Mouse (Mus musculus): Measurements from ENCODE around the gene Ccdc152. TPM values are rescaled to one million over a fixed set of nuclear protein-coding genes. Genes with fewer than 3 reads are reported as not detected.

The Ccdc152 gene
- polyA plus RNA-seq, 1 experiment from 2014 or later, result 0.19 TPM

GRCm38 (mm10) chr15:3312937-3313336, 9.6 kb upstream of the Ccdc152 start:
- H3K9me3 ChIP-seq, result no peaks in the 10 kb centered on the region
- H3K4me1 ChIP-seq, result no peaks in the 10 kb centered on the region
- no peak overlapping the region for H3K4me3 ChIP-seq
- no peak overlapping the region for H3K4me2 ChIP-seq
- H3K9ac ChIP-seq, result no peak overlapping the region
- no peak for ATAC-seq (ENCODE audit: insufficient number of reproducible peaks, low FRiP score, low TSS enrichment, low read depth)
- H3K27ac ChIP-seq, result no peak overlapping the region
- H3K27me3 ChIP-seq, result no peaks in the 10 kb centered on the region
- H3K36me3 ChIP-seq, result no peaks in the 10 kb centered on the region

- no peak overlapping the region for H3K4me3 ChIP-seq
- H3K4me1 ChIP-seq, result no peaks in the 10 kb centered on the region
- no peak overlapping the region for H3K9ac ChIP-seq
- no peak overlapping the region for H3K4me2 ChIP-seq
- H3K27me3 ChIP-seq, result no peaks in the 10 kb centered on the region
- H3K27ac ChIP-seq, result no peak overlapping the region
- no peaks in the 10 kb centered on the region for H3K9me3 ChIP-seq
- no peaks in the 10 kb centered on the region for H3K36me3 ChIP-seq
- WGBS, result 82% methylated on average over 3 of the region's 3 CpGs
- no peak for ATAC-seq (ENCODE audit: insufficient number of reproducible peaks, low FRiP score, low TSS enrichment, low read depth)
These were observed 6.5 kb upstream of the Ccdc152 start for GRCm38 (mm10) chr15:3309856-3310255.

- Histone ChIP-seq H3K4me1 (no peaks in the 10 kb centered on the region), H3K36me3 (no peaks in the 10 kb centered on the region), H3K27me3 (no peaks in the 10 kb centered on the region), H3K9me3 (no peaks in the 10 kb centered on the region), H3K4me3 (no peak overlapping the region), H3K9ac (no peak overlapping the region), H3K4me2 (no peak overlapping the region), H3K27ac (no peak overlapping the region)
- no peak for ATAC-seq (ENCODE audit: insufficient number of reproducible peaks, low FRiP score, low TSS enrichment, low read depth)
- 55% methylated on average over 4 of the region's 4 CpGs for WGBS
These were observed 2.8 kb downstream of the Ccdc152 start for GRCm38 (mm10) chr15:3300361-3301100.

GRCm38 (mm10) chr15:3297615-3298014, 5.7 kb downstream of the Ccdc152 start:
- Histone ChIP-seq H3K27ac (no peak overlapping the region), H3K4me1 (no peaks in the 10 kb centered on the region), H3K9me3 (no peaks in the 10 kb centered on the region), H3K4me2 (no peak overlapping the region), H3K9ac (no peak overlapping the region), H3K36me3 (no peaks in the 10 kb centered on the region), H3K4me3 (no peak overlapping the region), H3K27me3 (no peaks in the 10 kb centered on the region)
- no peak for ATAC-seq (ENCODE audit: insufficient number of reproducible peaks, low FRiP score, low TSS enrichment, low read depth)
- WGBS, result 62% methylated on average over 8 of the region's 8 CpGs

GRCm38 (mm10) chr15:3295986-3296385, 7.3 kb downstream of the Ccdc152 start:
- H3K36me3 ChIP-seq, result no peaks in the 10 kb centered on the region
- 62% methylated on average over 1 of the region's 1 CpGs for WGBS
- no peaks in the 10 kb centered on the region for H3K9me3 ChIP-seq
- no peak overlapping the region for H3K4me2 ChIP-seq
- ATAC-seq (ENCODE audit: insufficient number of reproducible peaks, low FRiP score, low TSS enrichment, low read depth), result no peak
- no peak overlapping the region for H3K4me3 ChIP-seq
- H3K4me1 ChIP-seq, result no peaks in the 10 kb centered on the region
- no peak overlapping the region for H3K27ac ChIP-seq
- H3K27me3 ChIP-seq, result no peaks in the 10 kb centered on the region
- H3K9ac ChIP-seq, result no peak overlapping the region

GRCm38 (mm10) chr15:3293477-3293876, 9.8 kb downstream of the Ccdc152 start:
- H3K27me3 ChIP-seq, result no peaks in the 10 kb centered on the region
- WGBS, result 49% methylated on average over 1 of the region's 1 CpGs
- H3K4me2 ChIP-seq, result no peak overlapping the region
- H3K9ac ChIP-seq, result no peak overlapping the region
- H3K9me3 ChIP-seq, result no peaks in the 10 kb centered on the region
- H3K4me1 ChIP-seq, result no peaks in the 10 kb centered on the region
- no peak overlapping the region for H3K4me3 ChIP-seq
- no peak for ATAC-seq (ENCODE audit: insufficient number of reproducible peaks, low FRiP score, low TSS enrichment, low read depth)
- no peak overlapping the region for H3K27ac ChIP-seq
- H3K36me3 ChIP-seq, result no peaks in the 10 kb centered on the region

- Histone ChIP-seq H3K27me3 (no peaks in the 10 kb centered on the region), H3K9ac (no peak overlapping the region), H3K9me3 (no peaks in the 10 kb centered on the region), H3K36me3 (no peaks in the 10 kb centered on the region), H3K27ac (no peak overlapping the region), H3K4me3 (no peak overlapping the region), H3K4me2 (no peak overlapping the region), H3K4me1 (no peaks in the 10 kb centered on the region)
- ATAC-seq (ENCODE audit: insufficient number of reproducible peaks, low FRiP score, low TSS enrichment, low read depth), result no peak
- WGBS, result 73% methylated on average over 3 of the region's 3 CpGs
These were observed 12.9 kb downstream of the Ccdc152 start for GRCm38 (mm10) chr15:3290435-3290834.

- no peaks in the 10 kb centered on the region for H3K27me3 ChIP-seq
- no peak for ATAC-seq (ENCODE audit: insufficient number of reproducible peaks, low FRiP score, low TSS enrichment, low read depth)
- no peak overlapping the region for H3K27ac ChIP-seq
- no peaks in the 10 kb centered on the region for H3K4me1 ChIP-seq
- no peaks in the 10 kb centered on the region for H3K9me3 ChIP-seq
- no peaks in the 10 kb centered on the region for H3K36me3 ChIP-seq
- H3K4me2 ChIP-seq, result no peak overlapping the region
- H3K4me3 ChIP-seq, result no peak overlapping the region
- H3K9ac ChIP-seq, result no peak overlapping the region
These were observed 17.3 kb downstream of the Ccdc152 start for GRCm38 (mm10) chr15:3286032-3286431.

GRCm38 (mm10) chr15:3281737-3282136, 21.6 kb downstream of the Ccdc152 start:
- Histone ChIP-seq H3K4me2 (no peak overlapping the region), H3K4me1 (no peaks in the 10 kb centered on the region), H3K36me3 (0 out of 2 replicates have a peak, but pooled peaks cover 6% of the 10 kb centered on the region), H3K27ac (no peak overlapping the region), H3K9me3 (no peaks in the 10 kb centered on the region), H3K27me3 (no peaks in the 10 kb centered on the region), H3K9ac (no peak overlapping the region), H3K4me3 (no peak overlapping the region)
- WGBS, result 79% methylated on average over 1 of the region's 1 CpGs
- no peak for ATAC-seq (ENCODE audit: insufficient number of reproducible peaks, low FRiP score, low TSS enrichment, low read depth)

GRCm38 (mm10) chr15:3281216-3281615, 22.1 kb downstream of the Ccdc152 start:
- Histone ChIP-seq H3K27me3 (no peaks in the 10 kb centered on the region), H3K27ac (no peak overlapping the region), H3K36me3 (0 out of 2 replicates have a peak, but pooled peaks cover 6% of the 10 kb centered on the region), H3K4me3 (no peak overlapping the region), H3K4me1 (no peaks in the 10 kb centered on the region), H3K4me2 (no peak overlapping the region), H3K9me3 (no peaks in the 10 kb centered on the region), H3K9ac (no peak overlapping the region)
- no peak for ATAC-seq (ENCODE audit: insufficient number of reproducible peaks, low FRiP score, low TSS enrichment, low read depth)

GRCm38 (mm10) chr15:3279242-3279641, 24.1 kb downstream of the Ccdc152 start:
- H3K4me1 ChIP-seq, result no peaks in the 10 kb centered on the region
- ATAC-seq (ENCODE audit: insufficient number of reproducible peaks, low FRiP score, low TSS enrichment, low read depth), result no peak
- no peak overlapping the region for H3K4me3 ChIP-seq
- WGBS, result 74% methylated on average over 7 of the region's 7 CpGs
- H3K27me3 ChIP-seq, result no peaks in the 10 kb centered on the region
- H3K4me2 ChIP-seq, result no peak overlapping the region
- H3K27ac ChIP-seq, result no peak overlapping the region
- no peak overlapping the region for H3K9ac ChIP-seq
- H3K36me3 ChIP-seq, result 0 out of 2 replicates have a peak, but pooled peaks cover 6% of the 10 kb centered on the region
- no peaks in the 10 kb centered on the region for H3K9me3 ChIP-seq

- H3K9me3 ChIP-seq, result no peaks in the 10 kb centered on the region
- 88% methylated on average over 2 of the region's 2 CpGs for WGBS
- no peaks in the 10 kb centered on the region for H3K4me1 ChIP-seq
- no peak overlapping the region for H3K4me3 ChIP-seq
- H3K9ac ChIP-seq, result no peak overlapping the region
- no peak for ATAC-seq (ENCODE audit: insufficient number of reproducible peaks, low FRiP score, low TSS enrichment, low read depth)
- no peak overlapping the region for H3K4me2 ChIP-seq
- 0 out of 2 replicates have a peak, but pooled peaks cover 6% of the 10 kb centered on the region for H3K36me3 ChIP-seq
- H3K27me3 ChIP-seq, result no peaks in the 10 kb centered on the region
- H3K27ac ChIP-seq, result no peak overlapping the region
These were observed 25.9 kb downstream of the Ccdc152 start for GRCm38 (mm10) chr15:3277391-3277790.

- H3K4me1 ChIP-seq, result peaks cover 12% of the 10 kb centered on the region
- H3K27ac ChIP-seq, result no peak overlapping the region
- no peaks in the 10 kb centered on the region for H3K9me3 ChIP-seq
- H3K4me3 ChIP-seq, result no peak overlapping the region
- whole genome bisulfite sequencing, result 74% methylated on average over 1 of the region's 1 CpGs
- no peak overlapping the region for H3K9ac ChIP-seq
- 0 out of 2 replicates have a peak, but pooled peaks cover 2% of the 10 kb centered on the region for H3K36me3 ChIP-seq
- no peak overlapping the region; the same call in 1 of the 2 replicates for H3K4me2 ChIP-seq
- ATAC-seq (ENCODE audit: insufficient number of reproducible peaks, low FRiP score, low TSS enrichment, low read depth), result no peak
- H3K27me3 ChIP-seq, result no peaks in the 10 kb centered on the region
These were observed 30.1 kb downstream of the Ccdc152 start for GRCm38 (mm10) chr15:3273191-3273590.

All from limb, embryonic 15.5 days (tissue).